Mouse (Mus musculus): ENCODE results near the gene Adgrv1.

- TF ChIP-seq CTCF (IDR thresholded peaks at IDR 0.05): no peak
- TF ChIP-seq EP300 (IDR thresholded peaks at IDR 0.05): no peak
Measured at GRCm38 (mm10) chr13:81125846-81126245, 507.1 kb downstream of the Adgrv1 start.
